In the genomic region with DNA sequence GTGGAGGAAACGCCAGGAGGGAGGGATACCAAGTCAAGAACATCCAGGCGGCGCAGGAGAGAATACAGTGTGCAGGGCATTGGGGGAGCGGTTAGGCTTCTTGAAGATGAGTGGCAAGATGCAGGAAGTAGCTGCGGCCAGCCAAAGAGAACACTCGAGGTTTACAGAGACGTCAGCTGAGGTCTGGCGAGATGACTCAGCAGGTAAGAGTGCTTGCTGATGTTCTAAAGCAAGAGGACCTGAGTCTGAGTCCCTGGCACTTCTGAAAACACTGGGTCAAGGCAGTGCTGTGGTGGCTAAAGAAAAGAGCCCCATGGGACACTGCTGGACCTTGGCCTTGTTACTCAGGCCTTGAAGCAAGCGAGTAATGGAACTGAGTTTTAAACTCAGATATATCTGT, we compare ENCODE assay signal across 15 mouse cellular contexts.
A peak's percentile ranks its signal among the peaks of the same experiment; 100 is the strongest.
DNase-seq lines count a peak whose midpoint lies in the region; ATAC-seq and TF ChIP-seq lines count a peak whose summit lies in the region.
"Had no signal": no experiment of that assay in that cellular context is flagged by ENCODE, and none has a peak within 500 bp of the region (broad histone marks: within the 10 kb centered on the region; RNA-seq: fewer than 3 reads in every experiment).

No protein-coding gene starts in this region.

- H3K79me2 ChIP-seq in MEL (ENCODE audit: control insufficient read depth, insufficient read depth, low read length, poor library complexity): no peaks in the 10 kb centered on the region

- peak; percentile 28; the same call in 1 of the 2 replicates for ATAC-seq in liver, embryonic 14.5 days (ENCODE audit: insufficient read depth)
- ATAC-seq: forebrain, postnatal 0 days; Patski had no signal

- no peak for TF ChIP-seq EP300 in MEL (IDR thresholded peaks at IDR 0.05; ENCODE audit: low read depth in 1 of 2, low read length in 2 of 2)
- TF ChIP-seq EP300 in liver, embryonic 14.5 days (IDR thresholded peaks at IDR 0.05; ENCODE audit: low read depth): no peak

- no peaks in the 10 kb centered on the region for H3K9me3 ChIP-seq in MEL (replicated peaks; ENCODE audit: insufficient read depth, low read length)
- no peaks in the 10 kb centered on the region for H3K9me3 ChIP-seq in liver, embryonic 14.5 days (ENCODE audit: control insufficient read depth, low read length)
- H3K9me3 ChIP-seq: embryonic facial prominence, embryonic 13.5 days; hindbrain, embryonic 10.5 days; kidney, embryonic 15.5 days had no signal

- WGBS in liver, embryonic 14.5 days (ENCODE audit: insufficient replicate concordance): 27% methylated on average over 9 of the region's 9 CpGs
- 8% methylated on average over 9 of the region's 9 CpGs for WGBS in thymus, adult 2 months

- H3K27me3 ChIP-seq in MEL (ENCODE audit: control insufficient read depth in 1 of 2, insufficient read depth in 2 of 2, low read length in 2 of 2): no peaks in the 10 kb centered on the region; a peak in 1 of 4 replicates
- H3K27me3 ChIP-seq in liver, embryonic 14.5 days (ENCODE audit: control insufficient read depth, insufficient read depth, low read length): no peaks in the 10 kb centered on the region
- no peaks in the 10 kb centered on the region for H3K27me3 ChIP-seq in thymus, adult 2 months (ENCODE audit: control insufficient read depth, insufficient read depth, low read length)
- H3K27me3 ChIP-seq: embryonic facial prominence, embryonic 13.5 days had no signal

- no peak for TF ChIP-seq CTCF in MEL (IDR thresholded peaks at IDR 0.05 in 2 of 3, conservative IDR thresholded peaks at IDR 0.05 in 1 of 3; ENCODE audit: control insufficient read depth in 1 of 3, insufficient read depth in 1 of 3, low read depth in 2 of 3, low read length in 3 of 3, poor library complexity in 1 of 3, severe bottlenecking in 1 of 3)
- TF ChIP-seq CTCF in liver, embryonic 14.5 days (IDR thresholded peaks at IDR 0.05; ENCODE audit: low read depth): no peak
- TF ChIP-seq CTCF in thymus, adult 2 months (IDR thresholded peaks at IDR 0.05; ENCODE audit: borderline replicate concordance, control insufficient read depth, extremely low read depth, insufficient read depth, low read length, poor library complexity): no peak

- no peak overlapping the region for H3K4me2 ChIP-seq in liver, embryonic 14.5 days (ENCODE audit: low read depth)
- H3K4me2 ChIP-seq: embryonic facial prominence, embryonic 13.5 days; kidney, embryonic 15.5 days; lung, embryonic 14.5 days had no signal

- H3K9ac ChIP-seq in MEL (ENCODE audit: control insufficient read depth, low read depth, low read length, poor library complexity, severe bottlenecking): no peak overlapping the region
- no peak overlapping the region for H3K9ac ChIP-seq in liver, embryonic 14.5 days (replicated peaks)
- H3K9ac ChIP-seq: embryonic facial prominence, embryonic 13.5 days; forebrain, postnatal 0 days; kidney, embryonic 15.5 days; lung, embryonic 14.5 days had no signal

- H3K36me3 ChIP-seq in MEL (ENCODE audit: control insufficient read depth in 1 of 2, insufficient read depth in 2 of 2, low read length in 2 of 2): no peaks in the 10 kb centered on the region
- H3K36me3 ChIP-seq in liver, embryonic 14.5 days (replicated peaks; ENCODE audit: control insufficient read depth, insufficient read depth, low read depth): no peaks in the 10 kb centered on the region
- no peaks in the 10 kb centered on the region for H3K36me3 ChIP-seq in thymus, adult 2 months (ENCODE audit: control insufficient read depth, insufficient read depth, low read length)
- H3K36me3 ChIP-seq: embryonic facial prominence, embryonic 13.5 days; hindbrain, embryonic 10.5 days; kidney, embryonic 15.5 days had no signal

- TF ChIP-seq POLR2A in MEL (IDR thresholded peaks at IDR 0.05; ENCODE audit: control insufficient read depth in 1 of 2, insufficient read depth in 1 of 2, low read depth in 1 of 2, low read length in 2 of 2, poor library complexity in 1 of 2): no peak
- no peak for TF ChIP-seq POLR2A in thymus, adult 2 months (IDR thresholded peaks at IDR 0.05; ENCODE audit: control insufficient read depth, extremely low read depth, insufficient read depth, low read length, poor library complexity)

- no peak overlapping the region for H3K27ac ChIP-seq in MEL (ENCODE audit: control insufficient read depth, low read depth, low read length)
- H3K27ac ChIP-seq in liver, embryonic 14.5 days: no peak overlapping the region
- no peak overlapping the region for H3K27ac ChIP-seq in thymus, adult 2 months (ENCODE audit: control insufficient read depth, insufficient read depth, low read length)
- H3K27ac ChIP-seq: embryonic facial prominence, embryonic 13.5 days; hindbrain, embryonic 10.5 days; kidney, embryonic 15.5 days had no signal

- H3K4me3 ChIP-seq in MEL (ENCODE audit: control insufficient read depth in 1 of 2, insufficient read depth in 1 of 2, low read depth in 2 of 2, low read length in 2 of 2): no peak overlapping the region
- no peak overlapping the region for H3K4me3 ChIP-seq in liver, embryonic 14.5 days (ENCODE audit: insufficient read depth in 1 of 2, low read depth in 2 of 2, low read length in 2 of 2)
- H3K4me3 ChIP-seq in thymus, adult 2 months (ENCODE audit: control insufficient read depth, insufficient read depth, low read length): no peak overlapping the region
- H3K4me3 ChIP-seq: embryonic facial prominence, embryonic 13.5 days; hindbrain, embryonic 10.5 days; kidney, embryonic 15.5 days had no signal

- no peaks in the 10 kb centered on the region for H3K4me1 ChIP-seq in MEL (ENCODE audit: control insufficient read depth in 1 of 2, insufficient read depth in 2 of 2, low read length in 2 of 2)
- H3K4me1 ChIP-seq in liver, embryonic 14.5 days (replicated peaks; ENCODE audit: control insufficient read depth in 2 of 2, insufficient read depth in 2 of 2, low read length in 1 of 2): peaks cover 0 to 5% of the 10 kb centered on the region in 2 experiments; a peak in 2 of 4 replicates
- peaks cover 6% of the 10 kb centered on the region for H3K4me1 ChIP-seq in thymus, adult 2 months (replicated peaks; ENCODE audit: control insufficient read depth, insufficient read depth, low read length)
- H3K4me1 ChIP-seq: embryonic facial prominence, embryonic 13.5 days had no signal

- DNase-seq in adrenal gland, adult 2 months: peak; percentile 47
- no peak for DNase-seq in adrenal gland, postnatal 4 days (ENCODE audit: low spot score in 2 of 2)
- peak; percentile 3 for DNase-seq in MEL (ENCODE audit: low read depth, low spot score)
- no peak for DNase-seq in liver, embryonic 14.5 days (ENCODE audit: low read depth in 3 of 3, low spot score in 3 of 3)
- peak; percentile 60 for DNase-seq in thymus, adult 2 months
- no peak for DNase-seq in heart, adult 11 months
- no peak for DNase-seq in urinary bladder, postnatal 10 days (ENCODE audit: low spot score)
- no peak for DNase-seq in layer of hippocampus, adult 18-20 months (ENCODE audit: low spot score in 2 of 2)
- DNase-seq: cerebellum, adult 9-10 months; forebrain, postnatal 0 days; lung, embryonic 14.5 days had no signal

- TF ChIP-seq RAD21 in MEL (IDR thresholded peaks at IDR 0.05; ENCODE audit: low read depth, low read length): no peak

TF ChIP-seq in MEL, 35 proteins besides CTCF, POLR2A, EP300 and RAD21:
- TF ChIP-seq GATA1 (IDR thresholded peaks at IDR 0.05; ENCODE audit: low read depth, low read length): no peak
- no peak for TF ChIP-seq CHD1 (IDR thresholded peaks at IDR 0.05; ENCODE audit: low read depth, low read length)
- no peak for TF ChIP-seq GABPA (IDR thresholded peaks at IDR 0.05; ENCODE audit: low read depth, low read length)
- no peak for TF ChIP-seq CHD2 (IDR thresholded peaks at IDR 0.05; ENCODE audit: low read length)
- no peak for TF ChIP-seq KAT2A (conservative IDR thresholded peaks at IDR 0.05; ENCODE audit: low read depth, low read length)
- TF ChIP-seq MXI1 (IDR thresholded peaks at IDR 0.05; ENCODE audit: low read depth, low read length): no peak
- no peak for TF ChIP-seq MEF2A (IDR thresholded peaks at IDR 0.05; ENCODE audit: extremely low read depth, insufficient replicate concordance, low read depth, low read length, poor library complexity, severe bottlenecking)
- no peak for TF ChIP-seq USF1 (IDR thresholded peaks at IDR 0.05; ENCODE audit: low read depth, low read length)
- TF ChIP-seq ZNF384 (IDR thresholded peaks at IDR 0.05; ENCODE audit: low read depth, low read length): no peak
- TF ChIP-seq RCOR1 (IDR thresholded peaks at IDR 0.05; ENCODE audit: low read depth, low read length): no peak
- no peak for TF ChIP-seq TCF12 (IDR thresholded peaks at IDR 0.05; ENCODE audit: low read depth, low read length)
- TF ChIP-seq SMC3 (IDR thresholded peaks at IDR 0.05; ENCODE audit: low read depth, low read length): no peak
- TF ChIP-seq POLR2AphosphoS5 (IDR thresholded peaks at IDR 0.05; ENCODE audit: borderline replicate concordance, low read depth, low read length): no peak
TF ChIP-seq in MEL: peak in this region for 0.

Comparison
In these comparisons a context has a peak if more than half of its experiments do, and no peak if none do; other contexts are left out.
1. DNase-seq: peak in adrenal gland, adult 2 months (single experiment), MEL (single experiment) and thymus, adult 2 months (single experiment); none in adrenal gland, postnatal 4 days (0 of 2), liver, embryonic 14.5 days (0 of 3), heart, adult 11 months (single experiment), urinary bladder, postnatal 10 days (single experiment) and layer of hippocampus, adult 18-20 months (0 of 2).